Mouse (Mus musculus) activated CD4-positive, CD25-positive, alpha-beta regulatory T cell, adult 9 weeks (primary cell): Measurements from ENCODE around the gene Pacsin3. TPM values are rescaled to one million over a fixed set of nuclear protein-coding genes. Genes with fewer than 3 reads are reported as not detected.

Source experiments
- polyA plus RNA-seq: library from polyadenylated mRNA; unstranded; fragments of 100-300 nt; shearing (Covaris generic); gene quantifications from one replicate; pipeline ENCODE4 v1.2.1, GENCODE M21; 2017

The Pacsin3 gene
- polyA plus RNA-seq, result 0.46 TPM

DNA sequence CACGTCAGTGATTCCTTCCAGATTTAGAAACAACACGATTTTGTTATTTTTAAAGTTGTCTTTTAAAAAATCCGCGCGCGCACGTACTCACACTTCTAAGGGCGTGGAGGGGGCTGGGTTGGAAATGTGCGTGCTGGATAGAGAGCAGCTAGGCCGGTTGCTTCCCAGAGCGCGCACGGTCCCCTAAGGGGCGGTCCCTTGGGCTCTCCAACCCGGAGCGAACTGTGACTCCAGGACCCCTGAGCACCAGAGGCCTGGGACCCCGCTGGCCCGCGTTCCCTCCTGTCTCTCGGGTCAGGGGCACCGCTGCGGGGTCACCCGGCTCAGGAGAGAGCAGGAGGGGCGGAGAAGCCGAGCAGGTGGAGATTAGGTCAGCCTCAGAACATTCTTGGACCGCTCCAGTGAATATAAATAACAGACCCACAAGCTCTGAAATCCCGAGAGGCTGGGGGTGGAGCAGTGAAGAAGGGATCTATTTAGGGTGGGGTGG lies at the start of gene Pacsin3:
Gene Pacsin3, plus strand, starts transcription at position 294 of the 490 bp plus-strand sequence.

GRCm38 (mm10) chr2:91236601-91237510 lies 18.9 kb upstream of the Pacsin3 start, which contains the start of gene Ddb2:
Gene Ddb2 (minus strand): TSS chr2:91236982.

GRCm38 (mm10) chr2:91264711-91265681 lies 9.2 kb downstream of the Pacsin3 start, which contains the start of gene Arfgap2:
Gene Arfgap2 (plus strand): TSS chr2:91264974.

Other genes with a start within 250 kb of the Pacsin3 start
- gene Rapsn, start 220.3 kb upstream of the Pacsin3 start, polyA plus RNA-seq, result 6.2 TPM
- gene Psmc3, start 201.9 kb upstream of the Pacsin3 start, polyA plus RNA-seq, result 282 TPM
- 36.3 TPM for gene Slc39a13, start 185.5 kb upstream of the Pacsin3 start, polyA plus RNA-seq
- gene Spi1, start 173.6 kb upstream of the Pacsin3 start, polyA plus RNA-seq, result 1.2 TPM
- gene Mybpc3, start 137.8 kb upstream of the Pacsin3 start, polyA plus RNA-seq, result not detected
- 132 TPM for gene Madd, start 72.1 kb upstream of the Pacsin3 start, polyA plus RNA-seq
- 1.9 TPM for gene Nr1h3, start 53.1 kb upstream of the Pacsin3 start, polyA plus RNA-seq
- 21.2 TPM for gene Acp2, start 53.1 kb upstream of the Pacsin3 start, polyA plus RNA-seq
- gene Ddb2, start 19.0 kb upstream of the Pacsin3 start, polyA plus RNA-seq, result 88.7 TPM
- 127 TPM for gene Arfgap2, start 9.0 kb downstream of the Pacsin3 start, polyA plus RNA-seq
- 30.6 TPM for gene 1110051M20Rik, start 188.8 kb downstream of the Pacsin3 start, polyA plus RNA-seq
- not detected for gene Lrp4, start 201.6 kb downstream of the Pacsin3 start, polyA plus RNA-seq